Mouse (Mus musculus): ENCODE measurements around the gene Fam118a. TPM values are rescaled to one million over a fixed set of nuclear protein-coding genes. Genes with fewer than 3 reads are reported as not detected.
"Not testable (repeated sequence)": the region's sequence is repeated elsewhere in the genome, so short reads cannot be mapped to it uniquely, and the experiment has no call there.

Gene Fam118a
- total RNA-seq, 1 experiment from 2014 or later = 15.8 TPM

DNA sequence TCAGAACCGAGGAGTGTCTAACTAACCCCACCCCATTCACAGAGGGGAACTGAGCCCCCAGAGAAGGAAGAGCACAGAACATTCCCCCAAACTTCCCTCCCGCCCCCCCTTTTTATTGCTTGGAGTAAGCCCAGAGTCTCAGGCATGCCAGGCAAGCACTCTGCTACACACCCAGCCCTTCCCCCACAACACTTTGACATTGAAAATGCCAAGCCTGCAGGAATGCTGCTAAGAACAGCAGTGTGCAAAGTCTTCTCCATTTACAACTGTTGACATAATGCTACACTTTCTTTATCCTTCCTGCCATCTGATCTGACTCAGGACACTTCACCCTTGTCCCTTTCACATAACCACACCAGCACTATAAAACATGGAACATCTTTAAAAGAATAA, 16.1 kb upstream of the Fam118a start:
- DNase-seq = no peak

DNA sequence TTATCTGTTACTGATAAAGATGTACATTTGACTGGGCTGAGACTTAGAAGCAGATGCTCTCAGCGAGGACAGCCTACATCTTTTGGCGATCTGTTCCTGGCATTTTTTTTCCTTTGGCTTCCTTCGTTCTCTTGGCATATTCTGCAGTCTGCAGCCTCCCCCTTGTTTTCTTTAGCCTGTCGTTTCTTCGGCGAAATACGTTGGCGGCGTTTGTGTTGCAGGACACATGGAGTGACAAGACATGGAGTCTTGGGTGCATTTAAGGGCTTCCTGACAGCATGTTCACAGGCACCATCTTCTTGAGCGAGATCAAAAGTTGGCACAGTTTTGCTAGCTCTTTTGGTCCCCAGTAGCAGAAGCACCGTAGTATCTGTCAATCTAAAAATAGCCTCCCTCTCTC, 13.0 kb upstream of the Fam118a start:
- no peak for DNase-seq

DNA sequence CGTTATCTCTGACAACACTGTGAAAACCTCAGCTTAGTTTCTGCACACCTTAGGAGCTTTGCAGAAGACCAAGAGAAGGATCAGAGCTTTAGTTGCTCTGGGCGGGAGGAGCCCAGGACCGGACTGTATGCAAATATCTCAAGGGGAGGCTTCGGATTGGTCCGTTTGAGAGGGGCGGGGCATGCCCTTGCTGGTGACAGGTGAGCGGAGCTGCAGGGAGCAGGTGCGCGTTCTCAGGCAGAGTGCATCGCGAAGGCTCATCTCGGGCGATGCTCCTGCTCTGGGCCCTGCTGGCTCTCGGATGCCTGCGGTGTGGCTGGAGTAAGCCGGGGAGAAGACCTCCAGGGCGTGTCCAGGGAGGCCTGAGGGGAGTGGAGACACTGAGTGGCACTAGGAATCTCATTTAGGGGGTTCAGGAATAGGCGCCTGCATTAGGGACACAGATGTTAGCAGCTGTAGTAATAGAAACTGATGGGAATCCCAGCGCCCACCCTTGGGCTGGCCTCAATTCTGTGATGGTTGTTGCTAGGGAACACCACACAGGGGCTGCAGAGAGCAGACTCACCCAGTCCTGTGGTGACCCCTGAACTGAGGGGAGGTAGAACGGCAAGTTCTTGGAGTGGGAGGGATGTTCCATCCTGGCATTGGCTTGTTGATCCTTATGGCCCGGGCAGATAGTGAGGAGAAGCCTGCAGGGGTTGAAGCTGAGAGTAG, 11.6 kb upstream of the Fam118a start, which contains the start of gene Upk3a:
Gene Upk3a, plus strand, starts transcription at position 191 of the 714 bp plus-strand sequence.
- DNase-seq = no peak

DNA sequence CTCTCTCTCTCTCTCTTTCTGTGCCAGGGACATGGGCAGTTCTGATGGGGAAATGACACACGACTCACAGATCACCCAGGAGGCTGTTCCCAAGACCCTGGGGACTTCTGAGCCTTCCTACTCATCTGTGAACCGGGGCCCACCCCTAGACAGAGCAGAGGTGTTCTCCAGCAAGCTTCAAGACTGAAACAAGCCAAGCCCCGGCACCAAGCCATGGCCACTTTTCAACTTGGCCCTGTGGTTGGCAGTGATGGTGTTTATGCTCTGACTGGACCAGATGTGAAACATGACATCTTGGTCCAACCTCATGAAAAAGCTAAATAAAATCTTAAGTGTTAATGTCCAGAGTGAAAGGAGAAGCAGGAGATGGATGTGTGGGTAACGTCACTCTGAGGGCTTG, 6.5 kb upstream of the Fam118a start:
- DNase-seq = no peak

DNA sequence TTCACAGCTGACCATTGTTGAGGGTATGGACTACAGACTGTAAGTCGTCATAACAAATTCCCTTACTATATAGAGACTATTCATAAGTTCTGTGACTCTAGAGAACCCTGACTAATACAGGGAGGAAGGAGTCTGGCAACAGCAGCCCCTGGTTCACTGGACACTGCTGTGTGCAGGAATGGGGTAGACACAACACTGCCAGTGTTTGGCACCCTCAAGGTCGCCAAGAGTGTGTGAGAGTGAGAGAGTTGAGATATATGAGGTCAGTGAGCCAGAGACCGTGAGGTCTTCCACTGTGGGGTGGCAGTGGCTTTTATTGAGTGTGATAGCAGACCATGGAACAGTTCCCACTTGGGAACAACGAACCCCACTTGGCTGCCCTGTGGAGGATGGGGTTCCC, 2.6 kb upstream of the Fam118a start:
- DNase-seq = no peak

GRCm38 (mm10) chr15:85027740-85028139, 1.0 kb upstream of the Fam118a start:
- DNase-seq = no peak

GRCm38 (mm10) chr15:85030643-85031042, 1.9 kb downstream of the Fam118a start:
- not testable (repeated sequence) for DNase-seq

DNA sequence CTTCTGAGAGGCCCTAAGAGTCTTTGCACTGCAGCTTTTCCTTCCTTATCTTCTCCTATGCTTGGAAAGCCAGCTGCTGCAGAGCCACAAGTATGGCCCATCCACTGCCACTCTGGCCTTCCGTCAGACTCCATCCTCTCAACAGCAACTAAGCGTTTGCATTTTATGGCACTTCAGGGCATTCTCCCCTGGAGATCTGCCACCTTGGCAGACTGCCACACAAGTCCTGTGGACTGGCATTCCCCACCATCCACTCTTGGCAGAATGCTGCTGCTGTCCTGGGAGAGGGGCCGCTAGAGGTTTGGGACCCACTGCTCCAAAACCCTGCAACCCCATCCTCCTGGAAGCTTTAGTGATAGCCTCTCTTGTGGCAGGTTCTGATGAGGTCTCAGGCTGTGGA, 3.1 kb downstream of the Fam118a start:
- DNase-seq = no peak

- not testable (repeated sequence) for DNase-seq
Observed at GRCm38 (mm10) chr15:85033916-85034315, 5.2 kb downstream of the Fam118a start.

DNA sequence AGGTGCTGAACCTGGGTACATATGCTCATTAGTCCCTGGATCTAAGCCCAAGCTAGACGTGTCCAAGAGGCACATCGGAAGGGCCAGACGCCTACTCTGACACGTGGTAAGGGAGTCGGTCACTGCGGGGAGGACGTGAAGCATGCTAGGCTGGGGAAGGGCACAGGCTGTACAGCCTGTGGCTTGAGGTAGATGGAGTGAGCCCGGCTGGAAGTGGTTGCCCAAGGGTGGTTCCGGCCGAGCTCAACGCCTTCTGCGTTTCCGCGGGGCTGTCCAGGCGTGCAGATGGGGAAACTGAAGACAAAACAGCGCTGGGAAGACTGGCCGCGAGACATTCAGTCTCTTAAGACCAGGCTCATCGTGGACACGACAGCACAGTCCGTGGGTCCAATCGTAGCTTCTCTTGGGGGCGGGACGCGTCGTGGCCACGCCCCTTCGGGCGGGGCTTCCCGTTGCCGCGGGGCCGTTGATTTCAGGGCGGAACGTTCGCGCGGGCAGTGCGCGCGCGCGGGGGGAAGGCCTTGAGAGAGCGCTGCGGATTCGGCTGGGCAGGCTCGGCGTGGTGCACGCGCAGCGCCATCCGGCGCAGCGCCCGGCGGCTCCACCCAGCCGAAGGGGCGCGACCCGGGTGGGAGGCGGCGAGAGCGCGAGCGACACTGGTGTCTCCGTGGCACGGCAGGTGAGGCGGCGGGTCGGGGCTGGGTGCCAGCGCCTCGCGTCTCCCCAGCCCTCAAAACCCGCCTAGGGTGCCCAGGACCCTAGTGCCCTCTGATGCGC, 8.0 kb downstream of the Fam118a start:
- DNase-seq = peak; percentile 98

- DNase-seq = no peak
Observed at GRCm38 (mm10) chr15:85037343-85037690, 8.6 kb downstream of the Fam118a start.

DNA sequence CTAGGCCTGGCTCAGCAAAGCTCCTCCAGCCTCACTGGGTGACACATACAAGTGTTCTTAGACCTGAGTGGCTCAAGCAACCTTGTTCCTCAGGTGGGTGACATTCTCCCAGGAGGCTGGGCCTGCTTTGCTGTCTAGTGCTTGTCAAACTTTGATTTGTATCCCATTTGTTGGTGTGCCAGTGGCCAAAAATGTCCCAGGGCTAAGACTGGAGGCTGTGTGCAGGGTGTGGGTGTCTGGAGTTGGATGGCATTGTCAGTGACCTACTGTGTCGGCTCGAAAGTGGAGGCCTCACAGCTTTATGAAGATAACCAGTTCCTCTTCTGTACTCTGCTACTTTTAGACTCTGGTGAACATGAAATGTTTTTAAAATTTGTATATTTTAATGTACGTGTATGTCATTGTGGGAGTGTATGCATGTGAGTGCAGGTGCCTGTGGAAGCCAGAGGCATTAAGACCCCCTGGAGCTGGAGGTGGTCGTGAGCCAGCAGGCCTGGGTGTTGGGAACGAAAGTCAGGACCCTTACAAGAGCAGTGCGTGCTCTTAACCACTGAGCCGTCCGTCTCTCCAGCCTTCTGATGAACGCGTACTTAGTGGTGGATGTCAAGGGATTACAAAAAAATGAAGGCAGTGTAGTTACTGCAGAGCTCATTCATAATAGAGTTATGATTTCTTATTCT, 12.9 kb downstream of the Fam118a start:
- DNase-seq = no peak

GRCm38 (mm10) chr15:85042361-85042954, 13.7 kb downstream of the Fam118a start:
- DNase-seq = no peak

DNA sequence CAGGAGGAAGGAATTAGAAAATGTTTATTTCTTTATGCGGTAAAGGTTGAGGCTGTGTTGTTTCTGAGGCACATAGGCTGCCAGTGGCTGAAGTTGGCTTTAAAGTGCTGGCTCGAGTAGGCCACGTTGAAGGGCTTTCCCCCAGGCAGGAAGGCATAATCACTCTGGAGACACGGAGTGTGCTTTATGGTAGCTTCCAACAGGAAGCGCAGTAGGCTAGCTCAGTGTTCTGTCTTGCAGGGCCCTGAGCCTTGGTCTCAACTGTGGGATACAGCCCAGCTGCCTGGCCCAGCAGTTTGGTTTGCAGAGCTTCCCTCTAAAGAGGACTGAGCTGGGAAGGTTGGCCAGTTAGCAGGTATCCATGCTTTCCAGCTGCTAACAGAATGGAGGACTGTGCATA, 14.4 kb downstream of the Fam118a start:
- no peak for DNase-seq

GRCm38 (mm10) chr15:85043761-85044160, 15.0 kb downstream of the Fam118a start:
- DNase-seq = no peak

DNA sequence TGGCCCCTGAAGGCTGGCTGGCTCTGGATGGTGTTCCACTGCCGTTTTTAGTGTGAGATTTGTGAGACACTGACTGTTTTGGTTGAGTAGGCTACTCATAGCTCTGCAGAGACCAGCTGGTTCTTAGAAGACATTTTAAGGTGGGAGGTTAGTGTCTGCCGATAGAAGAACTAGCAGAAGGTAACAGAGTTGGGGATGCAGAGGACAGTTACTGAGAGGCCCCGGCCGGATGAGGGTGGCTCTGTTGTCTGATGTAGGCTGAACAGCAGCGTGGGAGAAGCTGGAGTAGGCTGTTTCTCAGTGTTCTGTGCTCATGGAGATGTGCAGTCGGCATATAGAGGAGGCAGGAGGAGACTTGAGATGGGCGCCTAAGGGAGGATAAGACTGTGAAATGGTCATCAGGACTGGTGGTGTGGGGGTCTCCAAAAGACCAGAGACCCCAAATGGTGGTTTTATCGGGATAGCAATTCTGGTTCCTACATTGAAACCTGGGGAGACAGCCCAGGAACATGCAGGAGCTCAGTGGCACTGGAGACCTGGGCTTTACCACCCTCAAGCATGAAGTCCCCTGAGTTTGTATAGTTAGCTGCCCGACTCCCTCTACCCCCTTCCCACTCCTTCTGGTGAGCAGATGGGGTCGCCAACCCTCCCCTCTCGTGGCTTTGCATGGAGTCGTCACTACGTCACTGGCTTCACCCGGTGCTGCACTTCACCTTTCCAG, 17.6 kb downstream of the Fam118a start:
- DNase-seq = no peak

- DNase-seq = peak; percentile 32
Observed at GRCm38 (mm10) chr15:85047865-85048264, 19.1 kb downstream of the Fam118a start.

DNA sequence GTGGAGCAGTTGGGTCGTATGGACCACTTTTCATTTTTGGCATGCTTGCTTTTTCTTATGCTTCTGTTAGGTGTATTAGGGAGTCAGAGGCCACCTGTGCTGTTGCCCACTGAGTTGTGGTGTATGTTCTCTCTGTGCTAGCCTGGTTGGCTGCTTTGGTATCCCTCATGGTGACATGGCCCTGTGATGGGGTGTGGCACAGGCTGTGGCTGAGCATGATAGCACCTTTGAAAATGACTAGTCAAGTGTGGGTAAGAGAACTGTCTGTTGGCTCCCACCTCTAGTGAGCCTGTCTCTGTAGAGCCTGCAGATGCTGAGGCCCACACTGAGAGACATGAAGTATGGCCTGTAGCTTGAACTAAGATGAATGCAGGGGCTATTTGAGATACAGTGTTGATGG, 21.0 kb downstream of the Fam118a start:
- DNase-seq = no peak

DNA sequence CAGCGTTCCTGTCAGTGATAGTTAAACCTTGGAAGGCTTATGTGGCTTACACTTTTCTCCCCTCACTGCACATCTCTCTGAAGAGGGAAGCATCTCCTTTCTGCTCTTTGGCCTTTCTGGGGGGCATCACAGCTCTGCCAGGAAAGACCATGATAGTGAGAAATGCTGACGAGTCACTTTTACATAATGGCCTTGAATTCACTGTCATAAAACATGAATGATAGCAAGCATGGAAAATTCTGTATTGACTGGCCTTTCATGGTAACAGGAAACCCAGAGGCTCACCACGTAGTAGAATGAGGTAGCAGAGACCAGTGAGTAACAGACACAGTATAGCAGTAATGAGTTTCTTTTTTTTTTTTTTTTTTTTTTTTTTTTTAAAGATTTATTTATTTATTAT, 25.4 kb downstream of the Fam118a start:
- no peak for DNase-seq

DNA sequence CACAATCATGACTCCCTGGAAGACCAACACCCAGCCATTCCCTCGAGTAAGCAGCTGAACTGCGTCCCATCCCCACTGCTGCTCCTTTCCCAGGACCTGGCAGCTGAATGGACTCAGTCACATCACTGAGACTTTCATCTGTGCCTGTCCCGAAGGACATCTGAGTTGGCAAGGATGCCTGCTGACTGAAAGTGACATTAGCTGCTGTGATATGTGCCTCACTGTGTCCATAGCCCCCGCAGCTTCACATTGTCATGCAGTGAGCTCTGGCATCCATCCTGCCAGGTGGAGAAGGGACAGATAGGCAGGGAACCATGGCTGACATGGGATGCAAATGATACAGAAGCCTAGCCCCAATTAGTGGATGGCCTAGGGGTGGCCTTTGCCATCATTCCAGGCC, 26.4 kb downstream of the Fam118a start:
- DNase-seq = no peak

DNA sequence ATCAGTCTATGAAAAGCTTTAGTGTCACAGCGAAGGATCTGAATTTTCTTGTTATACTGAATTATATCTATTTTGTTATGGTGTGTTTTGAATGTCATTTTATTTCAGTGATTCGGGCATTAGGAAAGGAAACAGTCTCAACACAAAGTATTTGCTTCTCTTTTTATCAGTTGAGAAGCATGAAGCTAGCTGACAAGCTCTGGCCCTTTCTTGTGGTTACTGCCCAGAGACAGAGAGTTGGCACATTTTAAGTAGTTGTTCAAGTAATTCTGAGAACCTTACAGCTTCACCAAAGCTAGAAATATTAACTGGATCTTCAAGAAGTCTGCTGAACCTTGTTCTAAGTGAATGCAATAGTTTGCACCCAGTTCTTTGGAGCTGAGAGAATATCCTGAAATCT, 34.7 kb downstream of the Fam118a start:
- no peak for DNase-seq

GRCm38 (mm10) chr15:85070561-85070960, 41.8 kb downstream of the Fam118a start:
- DNase-seq = no peak
